Mouse (Mus musculus): Measurements from ENCODE around the gene Dnah11.
"Not testable (repeated sequence)": the region's sequence is repeated elsewhere in the genome, so short reads cannot be mapped to it uniquely, and the experiment has no call there.

Dnah11 gene

GRCm38 (mm10) chr12:117980315-117980714 is 218.5 kb downstream of the Dnah11 start:
- no peak for DNase-seq (ENCODE audit: low spot score in 2 of 2)

- DNase-seq (ENCODE audit: low spot score in 2 of 2): no peak
Measured at GRCm38 (mm10) chr12:117973712-117974111, 225.1 kb downstream of the Dnah11 start.

GRCm38 (mm10) chr12:117962698-117963097 is 236.1 kb downstream of the Dnah11 start:
- DNase-seq (ENCODE audit: low spot score in 2 of 2): no peak

- no peak for DNase-seq (ENCODE audit: low spot score in 2 of 2)
Measured at GRCm38 (mm10) chr12:117959213-117959612, 239.6 kb downstream of the Dnah11 start.

- no peak for DNase-seq (ENCODE audit: low spot score in 2 of 2)
Measured at GRCm38 (mm10) chr12:117946823-117947704, 251.8 kb downstream of the Dnah11 start.

- DNase-seq (ENCODE audit: low spot score in 2 of 2): no peak
Measured at GRCm38 (mm10) chr12:117941947-117942346, 256.9 kb downstream of the Dnah11 start.

- no peak for DNase-seq (ENCODE audit: low spot score in 2 of 2)
Measured at GRCm38 (mm10) chr12:117938214-117938613, 260.6 kb downstream of the Dnah11 start.

GRCm38 (mm10) chr12:117932026-117932425 is 266.8 kb downstream of the Dnah11 start:
- no peak for DNase-seq (ENCODE audit: low spot score in 2 of 2)

- no peak for DNase-seq (ENCODE audit: low spot score in 2 of 2)
Measured at GRCm38 (mm10) chr12:117929768-117930167, 269.1 kb downstream of the Dnah11 start.

- no peak for DNase-seq (ENCODE audit: low spot score in 2 of 2)
Measured at GRCm38 (mm10) chr12:117915826-117916588, 282.8 kb downstream of the Dnah11 start.

GRCm38 (mm10) chr12:117914613-117915245 is 284.1 kb downstream of the Dnah11 start:
- no peak for DNase-seq (ENCODE audit: low spot score in 2 of 2)

- DNase-seq (ENCODE audit: low spot score in 2 of 2): no peak
Measured at GRCm38 (mm10) chr12:117911396-117911795, 287.4 kb downstream of the Dnah11 start.

GRCm38 (mm10) chr12:117905232-117905840 is 293.5 kb downstream of the Dnah11 start:
- not testable (repeated sequence) for DNase-seq (ENCODE audit: low spot score in 2 of 2)

GRCm38 (mm10) chr12:117903671-117904070 is 295.2 kb downstream of the Dnah11 start:
- peak in 1 of 2 experiments; percentile 3 for DNase-seq (ENCODE audit: low spot score in 2 of 2)

- not testable (repeated sequence) for DNase-seq (ENCODE audit: low spot score in 2 of 2)
Measured at GRCm38 (mm10) chr12:117901352-117901751, 297.5 kb downstream of the Dnah11 start.

- not testable (repeated sequence) for DNase-seq (ENCODE audit: low spot score in 2 of 2)
Measured at GRCm38 (mm10) chr12:117900798-117901197, 298.0 kb downstream of the Dnah11 start.

- DNase-seq (ENCODE audit: low spot score in 2 of 2): no peak
Measured at GRCm38 (mm10) chr12:117887422-117887821, 311.4 kb downstream of the Dnah11 start.

GRCm38 (mm10) chr12:117884627-117885026 is 314.2 kb downstream of the Dnah11 start:
- no peak for DNase-seq (ENCODE audit: low spot score in 2 of 2)

- no peak for DNase-seq (ENCODE audit: low spot score in 2 of 2)
Measured at GRCm38 (mm10) chr12:117878341-117878740, 320.5 kb downstream of the Dnah11 start.

GRCm38 (mm10) chr12:117872265-117872664 is 326.6 kb downstream of the Dnah11 start:
- DNase-seq (ENCODE audit: low spot score in 2 of 2): no peak

- DNase-seq (ENCODE audit: low spot score in 2 of 2): no peak
Measured at GRCm38 (mm10) chr12:117867708-117868564, 330.9 kb downstream of the Dnah11 start.
